Mouse (Mus musculus): ENCODE measurements at regions not wholly inside any gene's neighbourhood (a gene's known extent, or its start where the extent isn't known, plus 50 kb on each side); places are given as distances from the start of the nearest gene placed in this dataset.

DNA sequence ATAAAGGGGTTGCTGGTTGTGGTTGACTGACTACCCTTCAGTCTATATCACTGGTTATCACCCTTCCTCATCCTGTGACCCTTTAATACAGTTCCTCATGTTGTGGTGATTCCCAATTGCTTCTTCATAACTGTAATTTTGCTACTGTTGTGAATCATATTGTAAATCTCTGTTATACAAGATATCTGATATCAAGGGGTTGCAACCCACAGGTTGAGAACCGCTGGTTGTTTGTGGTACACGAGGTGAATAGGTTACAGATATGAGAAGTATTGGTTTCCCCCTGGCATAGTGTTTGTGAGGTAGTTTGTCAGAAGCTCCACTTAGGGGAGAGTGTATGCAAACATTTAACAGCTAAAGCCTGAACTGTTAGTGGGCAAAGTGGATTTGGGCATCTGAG lies 58.9 kb upstream of the Foxn3 start:
- TF ChIP-seq CTCF (IDR thresholded peaks at IDR 0.05; ENCODE audit: extremely low read depth, insufficient read depth, insufficient read length, insufficient replicate concordance) (no peak), POLR2A (IDR thresholded peaks at IDR 0.05; ENCODE audit: low read depth, low read length) (no peak)
